Mouse (Mus musculus) T-cell, adult 2 months (primary cell): ENCODE results near the gene Hdac11.
"Not testable (repeated sequence)": the region's sequence is repeated elsewhere in the genome, so short reads cannot be mapped to it uniquely, and the experiment has no call there.

ENCODE experiments used
- DNase-seq: peaks from one replicate; pipeline ENCODE4 v3.0.0; 2022; ENCODE audit warnings: low spot score

Gene Hdac11

GRCm38 (mm10) chr6:91202571-91202970 lies 46.1 kb downstream of the Hdac11 start:
- no peak for DNase-seq

GRCm38 (mm10) chr6:91205346-91205745 lies 48.9 kb downstream of the Hdac11 start:
- no peak for DNase-seq

DNA sequence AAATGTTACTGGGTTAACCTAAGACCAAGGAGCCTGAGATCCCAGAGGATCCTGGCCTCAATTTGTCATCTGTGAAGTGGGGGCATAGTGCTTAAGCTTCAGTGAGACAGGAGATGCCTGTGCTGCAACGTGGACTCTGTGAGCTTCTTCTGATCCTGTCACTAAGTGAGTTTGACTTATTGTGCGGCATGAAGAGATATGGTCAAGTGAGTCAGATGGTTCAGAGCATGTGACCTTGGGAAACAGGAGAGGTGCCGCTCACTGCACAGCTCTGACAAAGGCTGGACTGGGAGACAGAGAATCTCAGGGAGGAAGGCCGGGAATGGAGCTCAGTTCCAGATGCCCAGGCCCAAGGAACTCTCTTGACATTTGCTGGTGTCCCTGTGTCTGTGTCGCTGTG lies 49.3 kb downstream of the Hdac11 start:
- DNase-seq: no peak

DNA sequence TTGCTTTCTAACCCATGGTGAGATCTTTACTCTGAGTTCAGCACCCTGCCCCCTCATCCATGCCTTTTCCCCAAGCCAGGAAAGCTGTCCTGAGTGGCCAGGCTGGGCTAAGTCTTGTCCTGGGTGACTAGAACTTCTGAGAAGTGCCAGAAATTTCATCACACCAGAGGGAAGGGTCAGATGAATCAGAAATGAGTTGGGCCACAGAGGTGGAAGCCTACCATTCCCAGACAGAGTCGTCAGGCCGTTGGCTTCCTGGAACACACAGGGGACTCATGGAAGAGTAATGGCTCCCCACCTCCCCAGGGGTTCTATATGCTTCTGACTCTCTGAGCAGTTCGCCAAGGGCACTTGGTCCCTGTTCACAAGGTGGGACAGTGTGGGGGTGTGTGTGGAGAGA lies 51.0 kb downstream of the Hdac11 start:
- DNase-seq: no peak

DNA sequence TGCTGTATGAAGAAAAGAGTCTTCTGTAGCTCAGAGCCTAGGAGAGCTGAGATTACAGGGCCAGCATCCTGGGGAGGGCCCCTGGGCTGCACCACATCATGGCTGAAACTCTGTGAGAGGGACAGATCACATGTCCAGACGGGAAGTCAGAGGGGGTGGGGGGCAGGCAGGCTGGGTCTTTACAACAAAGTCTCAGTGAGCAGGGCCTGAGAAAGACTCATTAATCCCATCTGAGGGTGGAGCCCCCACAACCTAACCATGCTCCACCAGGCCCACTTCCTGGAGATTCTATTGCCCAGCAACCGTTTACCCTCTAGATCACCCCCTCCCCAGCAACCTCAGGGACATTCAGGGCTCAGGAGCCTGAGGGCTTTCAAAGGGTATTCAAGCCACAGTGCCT lies 53.3 kb downstream of the Hdac11 start:
- no peak for DNase-seq

- no peak for DNase-seq
These were observed 54.4 kb downstream of the Hdac11 start for GRCm38 (mm10) chr6:91210852-91211251.

GRCm38 (mm10) chr6:91212155-91212554 lies 55.7 kb downstream of the Hdac11 start, which contains the start of gene Fbln2:
Fbln2 (plus strand) TSS chr6:91212455.
- DNase-seq: not testable (repeated sequence)

GRCm38 (mm10) chr6:91212571-91212970 lies 56.1 kb downstream of the Hdac11 start:
- DNase-seq: no peak

GRCm38 (mm10) chr6:91213287-91214218 lies 57.1 kb downstream of the Hdac11 start:
- no peak for DNase-seq

DNA sequence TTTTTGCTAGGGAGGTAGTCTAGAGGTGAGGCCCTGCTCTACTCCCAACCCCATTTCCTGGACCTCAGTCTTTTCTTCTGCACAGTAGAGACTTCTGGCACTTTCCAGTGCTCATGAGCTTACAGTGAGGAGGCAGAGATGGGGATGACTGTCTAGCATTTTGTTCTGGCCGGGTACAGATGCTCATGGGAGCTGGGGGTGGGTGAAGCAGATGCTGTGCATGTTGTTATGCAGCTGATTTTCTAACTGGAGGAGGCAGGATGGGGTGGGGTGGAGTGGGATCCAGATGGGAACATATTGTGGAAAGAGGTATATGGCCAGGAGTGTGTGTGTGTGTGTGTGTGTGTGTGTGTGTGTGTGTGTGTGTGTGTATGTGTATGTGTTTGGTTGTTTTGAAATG lies 59.0 kb downstream of the Hdac11 start:
- DNase-seq: no peak

GRCm38 (mm10) chr6:91218445-91218844 lies 62.0 kb downstream of the Hdac11 start:
- no peak for DNase-seq

DNA sequence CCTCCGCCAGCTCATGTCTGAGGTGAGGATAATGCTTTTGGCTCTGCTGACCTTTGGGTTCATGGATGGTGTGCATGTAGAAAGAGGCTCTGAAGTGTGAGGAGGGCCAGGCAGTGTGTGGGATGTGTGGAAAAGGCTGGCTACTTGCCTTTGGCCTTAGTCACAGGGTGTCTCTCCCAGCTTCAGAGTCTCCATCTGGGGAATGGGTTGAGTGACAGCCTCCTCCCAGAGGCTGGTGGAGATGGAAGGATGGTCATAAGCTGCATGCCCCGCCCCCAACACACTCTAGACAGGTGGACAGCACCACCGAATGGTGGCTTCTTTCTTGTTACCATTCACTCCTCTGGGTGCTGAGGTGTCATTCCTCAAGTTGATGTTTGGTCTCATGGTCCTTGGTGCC lies 62.4 kb downstream of the Hdac11 start:
- DNase-seq: no peak

DNA sequence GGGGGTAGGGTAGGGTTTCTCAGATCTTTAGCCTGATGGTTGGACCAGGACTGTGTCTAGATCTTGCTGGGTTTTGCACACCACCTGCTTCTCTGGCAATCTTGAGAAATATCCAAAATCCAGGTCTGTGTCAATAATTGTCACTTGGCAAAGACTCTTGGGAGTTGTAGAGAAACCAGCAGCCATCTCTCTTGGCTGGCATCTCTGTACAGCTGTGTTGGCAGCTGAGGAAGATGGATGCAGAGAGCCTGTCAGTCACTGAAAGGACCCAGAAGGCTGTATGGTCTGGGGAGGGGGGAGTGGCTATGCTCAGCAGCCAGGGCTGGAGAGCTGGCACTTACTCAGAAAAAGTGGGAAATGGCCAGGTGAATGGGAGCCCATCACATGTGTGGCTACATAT lies 63.6 kb downstream of the Hdac11 start:
- no peak for DNase-seq

DNA sequence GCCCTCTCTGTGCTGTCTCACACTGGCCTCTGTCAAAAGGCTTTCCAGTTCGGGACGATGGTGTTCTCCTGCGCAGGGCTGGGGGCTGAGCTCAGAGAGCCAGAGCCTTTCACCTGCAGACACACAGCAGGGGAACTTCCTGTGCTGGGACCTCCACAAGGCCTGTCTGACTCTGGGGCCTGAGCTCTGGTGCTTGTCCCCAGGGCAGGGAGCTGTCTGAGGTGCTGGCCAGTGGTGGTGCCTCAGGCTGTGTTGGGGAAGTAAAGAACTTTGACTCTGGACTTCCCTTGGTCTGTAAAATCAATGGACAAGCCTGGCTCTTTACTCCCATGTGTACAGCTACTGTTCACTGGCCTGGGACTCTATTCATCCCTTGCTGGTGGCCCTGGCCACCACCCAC lies 64.6 kb downstream of the Hdac11 start:
- no peak for DNase-seq

GRCm38 (mm10) chr6:91222694-91223346 lies 66.4 kb downstream of the Hdac11 start:
- DNase-seq: no peak
